Mouse (Mus musculus) erythroblast, embryonic 14.5 days (primary cell): ENCODE results near the gene Sap30. TPM values are rescaled to one million over a fixed set of nuclear protein-coding genes. Genes with fewer than 3 reads are reported as not detected.

Source experiments
- H3K27me3 ChIP-seq: 2 replicates; pipeline ENCODE4 v1.6.1; 2012; ENCODE audit warnings: inconsistent platforms; ENCODE audit not compliant: control insufficient read depth
- H3K36me3 ChIP-seq: 2 replicates; pipeline ENCODE4 v1.6.1; 2012; ENCODE audit warnings: mild to moderate bottlenecking, inconsistent platforms; ENCODE audit not compliant: control insufficient read depth
- H3K4me1 ChIP-seq: 2 replicates; pipeline ENCODE4 v1.6.1; 2012; ENCODE audit warnings: inconsistent platforms; ENCODE audit not compliant: control insufficient read depth
- H3K4me3 ChIP-seq: replicated peaks from 2 replicates; pipeline ENCODE3; 2012; ENCODE audit warnings: moderate library complexity, mild to moderate bottlenecking, inconsistent platforms
- H3K9me3 ChIP-seq: 2 replicates; pipeline ENCODE4 v1.6.1; 2012; ENCODE audit warnings: low read length, inconsistent platforms, mixed read lengths; ENCODE audit not compliant: control insufficient read depth
- GATA1 ChIP-seq: IDR thresholded peaks from 2 replicates; pipeline ENCODE4 v1.6.1; 2012; ENCODE audit warnings: low read length, inconsistent platforms, mixed read lengths
- TAL1 ChIP-seq: IDR thresholded peaks from 3 replicates; pipeline ENCODE4 v1.6.1; 2012; ENCODE audit warnings: low read length, inconsistent platforms, mixed read lengths
- polyA plus RNA-seq: library from polyadenylated mRNA; stranded (reverse); fragments of >175 nt; gene quantifications from 2 replicates; pipeline ENCODE4 v1.2.3, GENCODE M21; 2012

Sap30 gene
- polyA plus RNA-seq, 1 experiment = 2.0 TPM

- no peaks in the 10 kb centered on the region for H3K27me3 ChIP-seq
- H3K36me3 ChIP-seq = peaks cover 13% of the 10 kb centered on the region
- TF ChIP-seq TAL1 (no peak), GATA1 (no peak)
- H3K9me3 ChIP-seq = no peaks in the 10 kb centered on the region
- H3K4me1 ChIP-seq = no peaks in the 10 kb centered on the region
- H3K4me3 ChIP-seq = no peak overlapping the region
Observed at GRCm38 (mm10) chr8:57479700-57480099, 8.0 kb downstream of the Sap30 start.

GRCm38 (mm10) chr8:57478406-57478805, 9.3 kb downstream of the Sap30 start:
- H3K27me3 ChIP-seq = no peaks in the 10 kb centered on the region
- H3K4me3 ChIP-seq = no peak overlapping the region
- H3K36me3 ChIP-seq = peaks cover 10% of the 10 kb centered on the region
- TF ChIP-seq GATA1 (no peak), TAL1 (no peak)
- H3K9me3 ChIP-seq = no peaks in the 10 kb centered on the region
- no peaks in the 10 kb centered on the region for H3K4me1 ChIP-seq

- Histone ChIP-seq H3K4me1 (no peaks in the 10 kb centered on the region), H3K36me3 (no peaks in the 10 kb centered on the region), H3K4me3 (no peak overlapping the region), H3K27me3 (no peaks in the 10 kb centered on the region), H3K9me3 (no peaks in the 10 kb centered on the region)
- no peak for TF ChIP-seq TAL1
- no peak for TF ChIP-seq GATA1
Observed at GRCm38 (mm10) chr8:57473751-57474150, 13.9 kb downstream of the Sap30 start.

- Histone ChIP-seq H3K4me1 (no peaks in the 10 kb centered on the region), H3K36me3 (no peaks in the 10 kb centered on the region), H3K9me3 (no peaks in the 10 kb centered on the region), H3K4me3 (no peak overlapping the region), H3K27me3 (no peaks in the 10 kb centered on the region)
- TF ChIP-seq GATA1 = no peak
- no peak for TF ChIP-seq TAL1
Observed at GRCm38 (mm10) chr8:57470863-57471262, 16.8 kb downstream of the Sap30 start.

- H3K9me3 ChIP-seq = no peaks in the 10 kb centered on the region
Observed at GRCm38 (mm10) chr8:57468624-57469023, 19.0 kb downstream of the Sap30 start.

GRCm38 (mm10) chr8:57463757-57464156, 23.9 kb downstream of the Sap30 start:
- H3K27me3 ChIP-seq = no peaks in the 10 kb centered on the region
- H3K9me3 ChIP-seq = no peaks in the 10 kb centered on the region
- H3K36me3 ChIP-seq = no peaks in the 10 kb centered on the region
- no peak for TF ChIP-seq TAL1
- no peak for TF ChIP-seq GATA1
- H3K4me3 ChIP-seq = no peak overlapping the region
- H3K4me1 ChIP-seq = no peaks in the 10 kb centered on the region

More at GRCm38 (mm10) chr8:57468624-57469023, 19.0 kb downstream of the Sap30 start:
- Histone ChIP-seq H3K27me3 (no peaks in the 10 kb centered on the region), H3K4me3 (no peak overlapping the region), H3K36me3 (no peaks in the 10 kb centered on the region), H3K4me1 (no peaks in the 10 kb centered on the region)
- no peak for TF ChIP-seq TAL1
- TF ChIP-seq GATA1 = no peak

- no peak overlapping the region for H3K4me3 ChIP-seq
- TF ChIP-seq GATA1 (no peak), TAL1 (no peak)
- H3K9me3 ChIP-seq = no peaks in the 10 kb centered on the region
- H3K4me1 ChIP-seq = no peaks in the 10 kb centered on the region
- no peaks in the 10 kb centered on the region for H3K27me3 ChIP-seq
- no peaks in the 10 kb centered on the region for H3K36me3 ChIP-seq
Observed at GRCm38 (mm10) chr8:57462839-57463238, 24.8 kb downstream of the Sap30 start.

- H3K27me3 ChIP-seq = no peaks in the 10 kb centered on the region
- H3K4me1 ChIP-seq = no peaks in the 10 kb centered on the region
- no peaks in the 10 kb centered on the region for H3K9me3 ChIP-seq
- H3K36me3 ChIP-seq = no peaks in the 10 kb centered on the region
- H3K4me3 ChIP-seq = no peak overlapping the region
- TF ChIP-seq TAL1 = no peak
- TF ChIP-seq GATA1 = no peak
Observed at GRCm38 (mm10) chr8:57457942-57458341, 29.7 kb downstream of the Sap30 start.

- Histone ChIP-seq H3K4me1 (no peaks in the 10 kb centered on the region), H3K27me3 (no peaks in the 10 kb centered on the region), H3K36me3 (no peaks in the 10 kb centered on the region), H3K4me3 (no peak overlapping the region), H3K9me3 (no peaks in the 10 kb centered on the region)
- TF ChIP-seq TAL1 = no peak
Observed at GRCm38 (mm10) chr8:57457152-57457551, 30.5 kb downstream of the Sap30 start.

GRCm38 (mm10) chr8:57455765-57456164, 31.9 kb downstream of the Sap30 start, which contains the start of gene Scrg1:
Gene Scrg1 (plus strand): TSS chr8:57455923.
- H3K27me3 ChIP-seq = no peaks in the 10 kb centered on the region
- no peaks in the 10 kb centered on the region for H3K9me3 ChIP-seq
- H3K4me1 ChIP-seq = no peaks in the 10 kb centered on the region
- no peak within 1 kb of the TSS for H3K4me3 ChIP-seq
- no peak for TF ChIP-seq GATA1
- no peak for TF ChIP-seq TAL1
- no peaks in the 10 kb centered on the region for H3K36me3 ChIP-seq
